In the genomic region with DNA sequence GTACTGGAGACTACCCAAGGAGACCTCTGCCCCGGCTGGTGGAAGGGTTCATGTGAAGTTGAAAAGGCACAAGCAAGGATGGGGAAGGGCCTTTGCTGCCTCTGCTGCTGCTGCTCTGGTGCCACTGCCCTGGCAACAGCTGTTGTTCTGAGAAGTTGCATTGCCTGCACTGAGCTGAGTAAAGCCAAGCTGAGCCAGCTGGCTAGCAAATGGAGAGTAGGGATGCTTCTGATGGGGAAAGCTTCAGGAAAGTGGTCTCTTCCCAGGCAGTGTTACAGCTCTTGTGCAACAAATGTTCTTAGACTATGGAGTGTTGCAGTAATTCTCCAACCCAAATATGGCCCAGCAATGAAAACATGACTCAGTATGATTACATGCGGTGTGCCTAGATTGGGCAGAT, we compare ENCODE assay signal across 24 mouse cellular contexts. TPM values are rescaled to one million over a fixed set of nuclear protein-coding genes. Genes with fewer than 3 reads are reported as not detected.
DNase-seq lines count a peak whose midpoint lies in the region; ATAC-seq lines count a peak whose summit lies in the region.
"Had no signal": no experiment of that assay in that cellular context is flagged by ENCODE, and none has a peak within 500 bp of the region (broad histone marks: within the 10 kb centered on the region; RNA-seq: fewer than 3 reads in every experiment).

No protein-coding gene starts in this region.

- 77% methylated on average over 2 of the region's 2 CpGs for WGBS in lung, embryonic 15.5 days
- 70% methylated on average over 2 of the region's 2 CpGs for WGBS in liver, embryonic 12.5 days (ENCODE audit: insufficient replicate concordance)

- H3K27me3 ChIP-seq in lung, embryonic 15.5 days = no peaks in the 10 kb centered on the region
- no peaks in the 10 kb centered on the region for H3K27me3 ChIP-seq in liver, embryonic 12.5 days (replicated peaks)
- H3K27me3 ChIP-seq: embryonic facial prominence, embryonic 13.5 days; forebrain, embryonic 13.5 days; heart, embryonic 15.5 days; hindbrain, embryonic 13.5 days had no signal

- ATAC-seq in lung, embryonic 15.5 days (ENCODE audit: borderline replicate concordance, extremely low read depth, low FRiP score, low TSS enrichment) = no peak
- peak; percentile 19 for ATAC-seq in granulocyte monocyte progenitor cell, adult 5-6 weeks (replicated peaks; ENCODE audit: poor library complexity, severe bottlenecking)
- no peak for ATAC-seq in liver, embryonic 12.5 days
- ATAC-seq: activated CD4-positive, CD25-positive, alpha-beta regulatory T cell, adult 4 months; forebrain, embryonic 13.5 days; hindbrain, postnatal 0 days had no signal

- H3K4me2 ChIP-seq in lung, embryonic 15.5 days = no peak overlapping the region
- no peak overlapping the region for H3K4me2 ChIP-seq in liver, embryonic 12.5 days
- H3K4me2 ChIP-seq: embryonic facial prominence, embryonic 13.5 days; forebrain, embryonic 13.5 days; heart, embryonic 15.5 days; hindbrain, embryonic 13.5 days had no signal

- no peak overlapping the region for H3K9ac ChIP-seq in lung, embryonic 15.5 days
- no peak overlapping the region for H3K9ac ChIP-seq in liver, embryonic 12.5 days
- H3K9ac ChIP-seq: embryonic facial prominence, embryonic 13.5 days; forebrain, embryonic 13.5 days; heart, embryonic 15.5 days; hindbrain, embryonic 13.5 days had no signal

- no peaks in the 10 kb centered on the region for H3K9me3 ChIP-seq in lung, embryonic 15.5 days
- H3K9me3 ChIP-seq in liver, embryonic 12.5 days (replicated peaks) = no peaks in the 10 kb centered on the region
- H3K9me3 ChIP-seq: embryonic facial prominence, embryonic 13.5 days; forebrain, embryonic 13.5 days; G1E; heart, embryonic 10.5 days; hindbrain, embryonic 13.5 days had no signal

- H3K27ac ChIP-seq in lung, embryonic 15.5 days = 0 out of 2 replicates have a peak overlapping the region, but pooled peaks have one; percentile 15
- no peak overlapping the region for H3K27ac ChIP-seq in liver, embryonic 12.5 days
- H3K27ac ChIP-seq: embryonic facial prominence, embryonic 13.5 days; forebrain, embryonic 13.5 days; gastrocnemius, adult 2 months; heart, embryonic 10.5 days; heart, embryonic 15.5 days; hindbrain, embryonic 13.5 days; hindbrain, postnatal 0 days had no signal

- no peak for DNase-seq in lung, postnatal 25 days (ENCODE audit: low spot score)
- DNase-seq in ES-CJ7 (ENCODE audit: low read depth, low spot score) = peak; percentile 10
- DNase-seq in lung, postnatal 14 days = peak; percentile 5
- DNase-seq in kidney, postnatal 36 days = no peak
- no peak for DNase-seq in yolk sac, embryonic 10.5 days (ENCODE audit: low spot score)
- DNase-seq: adrenal gland, postnatal 14 days; cerebellum, adult 18-20 months; cerebellum, adult 9-11 months; cerebellum, postnatal 36 days; gastrocnemius, adult 2 months; gastrocnemius, postnatal 25 days; heart, adult 18-20 months; heart, postnatal 14 days had no signal

- no peaks in the 10 kb centered on the region for H3K36me3 ChIP-seq in lung, embryonic 15.5 days
- no peaks in the 10 kb centered on the region for H3K36me3 ChIP-seq in liver, embryonic 12.5 days
- H3K36me3 ChIP-seq: embryonic facial prominence, embryonic 13.5 days; G1E; heart, embryonic 10.5 days; heart, embryonic 15.5 days; hindbrain, embryonic 13.5 days had no signal

- no peak overlapping the region for H3K4me3 ChIP-seq in lung, embryonic 15.5 days
- H3K4me3 ChIP-seq in liver, embryonic 12.5 days = no peak overlapping the region
- H3K4me3 ChIP-seq: embryonic facial prominence, embryonic 13.5 days; forebrain, embryonic 13.5 days; gastrocnemius, adult 2 months; heart, embryonic 10.5 days; heart, embryonic 15.5 days; hindbrain, embryonic 13.5 days had no signal

- H3K4me1 ChIP-seq in lung, embryonic 15.5 days = no peaks in the 10 kb centered on the region
- H3K4me1 ChIP-seq in liver, embryonic 12.5 days = no peaks in the 10 kb centered on the region
- H3K4me1 ChIP-seq: embryonic facial prominence, embryonic 13.5 days; forebrain, embryonic 13.5 days; heart, embryonic 10.5 days; heart, embryonic 15.5 days; hindbrain, embryonic 13.5 days had no signal

RNA-seq across cellular contexts. Expression of a gene that starts 33.8 kb away (rescaled TPM):
- 126 TPM in 2 replicates for polyA plus RNA-seq in lung, embryonic 15.5 days (2015; fragmentation: Nextera tagmentation; extraction: Ambion mirVana)
- 113 and 147 TPM in 2 replicates for total RNA-seq in granulocyte monocyte progenitor cell, adult 5-6 weeks (2014; fragmentation: Nextera tagmentation)
- 73.2 and 82.7 TPM in 2 replicates for total RNA-seq in granulocyte monocyte progenitor cell, adult 5-6 weeks (2017)
- 78.6 and 85.7 TPM in 2 replicates for polyA plus RNA-seq in liver, embryonic 12.5 days (2016; fragmentation: Nextera tagmentation; extraction: Ambion mirVana)

Comparison
In these comparisons a context has a peak if more than half of its experiments do, and no peak if none do; other contexts are left out.
1. DNase-seq: peak in ES-CJ7 (single experiment) and lung, postnatal 14 days (single experiment); none in lung, postnatal 25 days (single experiment), kidney, postnatal 36 days (0 of 2) and yolk sac, embryonic 10.5 days (single experiment).